Mouse (Mus musculus) liver (tissue): ENCODE data around the gene Nhlrc1.

Experiments
- DNase-seq: peaks from one replicate; pipeline ENCODE4 v3.0.0-alpha.2; 2020; ENCODE audit warnings: mixed read lengths

The Nhlrc1 gene

GRCm38 (mm10) chr13:47001590-47001989 lies 13.1 kb downstream of the Nhlrc1 start:
- no peak for DNase-seq

GRCm38 (mm10) chr13:46999498-46999897 lies 15.2 kb downstream of the Nhlrc1 start:
- DNase-seq = no peak

GRCm38 (mm10) chr13:46997355-46997754 lies 17.3 kb downstream of the Nhlrc1 start:
- DNase-seq = no peak

- no peak for DNase-seq
Observed at GRCm38 (mm10) chr13:46993274-46993551, 21.4 kb downstream of the Nhlrc1 start.

- no peak for DNase-seq
Observed at GRCm38 (mm10) chr13:46992516-46993273, 22.0 kb downstream of the Nhlrc1 start.

GRCm38 (mm10) chr13:46990376-46991011 lies 24.2 kb downstream of the Nhlrc1 start:
- no peak for DNase-seq

- no peak for DNase-seq
Observed at GRCm38 (mm10) chr13:46987941-46988340, 26.7 kb downstream of the Nhlrc1 start.

GRCm38 (mm10) chr13:46986208-46986607 lies 28.4 kb downstream of the Nhlrc1 start:
- DNase-seq = no peak

- no peak for DNase-seq
Observed at GRCm38 (mm10) chr13:46983878-46984277, 30.8 kb downstream of the Nhlrc1 start.

- no peak for DNase-seq
Observed at GRCm38 (mm10) chr13:46979836-46980490, 34.7 kb downstream of the Nhlrc1 start.

- DNase-seq = no peak
Observed at GRCm38 (mm10) chr13:46976532-46976931, 38.1 kb downstream of the Nhlrc1 start.

GRCm38 (mm10) chr13:46975930-46976329 lies 38.7 kb downstream of the Nhlrc1 start:
- DNase-seq = no peak

GRCm38 (mm10) chr13:46975031-46975551 lies 39.6 kb downstream of the Nhlrc1 start:
- DNase-seq = no peak

- no peak for DNase-seq
Observed at GRCm38 (mm10) chr13:46970286-46970945, 44.2 kb downstream of the Nhlrc1 start.

GRCm38 (mm10) chr13:46968626-46969025 lies 46.0 kb downstream of the Nhlrc1 start:
- DNase-seq = no peak

GRCm38 (mm10) chr13:46967308-46967707 lies 47.3 kb downstream of the Nhlrc1 start:
- no peak for DNase-seq
